Comparison of ENCODE assay signal across 14 mouse cellular contexts in genomic region chr6:144648896-144649295, GRCm38 (mm10).
DNase-seq lines count a peak whose midpoint lies in the region; ATAC-seq and TF ChIP-seq lines count a peak whose summit lies in the region.
"Had no signal": no experiment of that assay in that cellular context is flagged by ENCODE, and none has a peak within 500 bp of the region (broad histone marks: within the 10 kb centered on the region; RNA-seq: fewer than 3 reads in every experiment).

No protein-coding gene starts in this region.

- no peak overlapping the region for H3K9ac ChIP-seq in kidney, embryonic 15.5 days
- H3K9ac ChIP-seq in midbrain, embryonic 11.5 days (ENCODE audit: low read length): no peak overlapping the region
- H3K9ac ChIP-seq in midbrain, embryonic 16.5 days (ENCODE audit: low read depth, low read length): no peak overlapping the region
- H3K9ac ChIP-seq in stomach, postnatal 0 days (ENCODE audit: low read length): no peak overlapping the region
- H3K9ac ChIP-seq: intestine, embryonic 15.5 days had no signal

- H3K27me3 ChIP-seq in kidney, embryonic 15.5 days: no peaks in the 10 kb centered on the region
- H3K27me3 ChIP-seq in midbrain, embryonic 11.5 days (ENCODE audit: control insufficient read depth, insufficient read depth, low read length): no peaks in the 10 kb centered on the region
- H3K27me3 ChIP-seq in midbrain, embryonic 16.5 days (ENCODE audit: control insufficient read depth, insufficient read depth, low read depth, low read length): no peaks in the 10 kb centered on the region
- no peaks in the 10 kb centered on the region for H3K27me3 ChIP-seq in limb, embryonic 10.5 days (ENCODE audit: low read depth, poor library complexity, severe bottlenecking)
- H3K27me3 ChIP-seq in stomach, postnatal 0 days (ENCODE audit: control insufficient read depth, insufficient read depth, low read length): no peaks in the 10 kb centered on the region
- H3K27me3 ChIP-seq: CH12.LX; intestine, embryonic 15.5 days; Patski had no signal

- TF ChIP-seq EP300 in stomach, postnatal 0 days (optimal IDR thresholded peaks at IDR 0.05): no peak

- peak overlapping the region; percentile 83 for H3K27ac ChIP-seq in kidney, embryonic 15.5 days
- no peak overlapping the region for H3K27ac ChIP-seq in midbrain, embryonic 11.5 days (ENCODE audit: low read depth, low read length)
- no peak overlapping the region for H3K27ac ChIP-seq in midbrain, embryonic 16.5 days (ENCODE audit: low read length)
- peak overlapping the region; percentile 42; the same call in 1 of the 2 replicates for H3K27ac ChIP-seq in limb, embryonic 10.5 days
- H3K27ac ChIP-seq in stomach, postnatal 0 days (replicated peaks): peak overlapping the region; percentile 40; the same call in 1 of the 2 replicates
- H3K27ac ChIP-seq: intestine, embryonic 15.5 days; layer of hippocampus, adult 2 months; macrophage had no signal

- no peak overlapping the region for H3K4me2 ChIP-seq in kidney, embryonic 15.5 days
- no peak overlapping the region for H3K4me2 ChIP-seq in midbrain, embryonic 11.5 days
- H3K4me2 ChIP-seq in midbrain, embryonic 16.5 days (ENCODE audit: low read length): no peak overlapping the region
- H3K4me2 ChIP-seq in stomach, postnatal 0 days (replicated peaks; ENCODE audit: low read depth): no peak overlapping the region
- H3K4me2 ChIP-seq: intestine, embryonic 15.5 days had no signal

- ATAC-seq in kidney, embryonic 15.5 days (replicated peaks; ENCODE audit: low FRiP score): no peak
- peak; percentile 38; the same call in 1 of the 2 replicates for ATAC-seq in midbrain, embryonic 11.5 days (ENCODE audit: low FRiP score)
- ATAC-seq in midbrain, embryonic 16.5 days: no peak
- ATAC-seq in stomach, postnatal 0 days (ENCODE audit: low FRiP score, low TSS enrichment): no peak
- ATAC-seq: intestine, embryonic 15.5 days; Patski had no signal

- peaks cover 18% of the 10 kb centered on the region for H3K4me1 ChIP-seq in kidney, embryonic 15.5 days
- peaks cover 11% of the 10 kb centered on the region for H3K4me1 ChIP-seq in midbrain, embryonic 11.5 days (ENCODE audit: control insufficient read depth, insufficient read depth, low read length)
- no peaks in the 10 kb centered on the region for H3K4me1 ChIP-seq in midbrain, embryonic 16.5 days (ENCODE audit: control insufficient read depth, insufficient read depth, low read length)
- peaks cover 20% of the 10 kb centered on the region for H3K4me1 ChIP-seq in limb, embryonic 10.5 days
- no peaks in the 10 kb centered on the region; the same call in 1 of the 2 replicates for H3K4me1 ChIP-seq in stomach, postnatal 0 days (replicated peaks; ENCODE audit: control insufficient read depth, insufficient read depth)

- TF ChIP-seq CTCF in stomach, postnatal 0 days (IDR thresholded peaks at IDR 0.05; ENCODE audit: low read depth): no peak

- no peak overlapping the region for H3K4me3 ChIP-seq in kidney, embryonic 15.5 days (replicated peaks)
- no peak overlapping the region for H3K4me3 ChIP-seq in midbrain, embryonic 11.5 days (ENCODE audit: low read depth, low read length)
- no peak overlapping the region for H3K4me3 ChIP-seq in midbrain, embryonic 16.5 days (ENCODE audit: low read depth, low read length)
- H3K4me3 ChIP-seq in limb, embryonic 10.5 days: no peak overlapping the region
- no peak overlapping the region for H3K4me3 ChIP-seq in stomach, postnatal 0 days (ENCODE audit: low read depth, low read length)
- H3K4me3 ChIP-seq: intestine, embryonic 15.5 days; layer of hippocampus, adult 2 months had no signal

- no peaks in the 10 kb centered on the region for H3K9me3 ChIP-seq in kidney, embryonic 15.5 days (replicated peaks)
- no peaks in the 10 kb centered on the region for H3K9me3 ChIP-seq in midbrain, embryonic 11.5 days (ENCODE audit: control insufficient read depth, low read length)
- no peaks in the 10 kb centered on the region for H3K9me3 ChIP-seq in midbrain, embryonic 16.5 days (replicated peaks; ENCODE audit: control insufficient read depth, low read length, poor library complexity, severe bottlenecking)
- no peaks in the 10 kb centered on the region for H3K9me3 ChIP-seq in limb, embryonic 10.5 days (replicated peaks)
- no peaks in the 10 kb centered on the region for H3K9me3 ChIP-seq in stomach, postnatal 0 days (ENCODE audit: control insufficient read depth, low read length)
- H3K9me3 ChIP-seq: intestine, embryonic 15.5 days had no signal

- whole genome bisulfite sequencing in kidney, embryonic 15.5 days: 60% methylated on average over 9 of the region's 9 CpGs
- 51% methylated on average over 9 of the region's 9 CpGs for WGBS in midbrain, embryonic 11.5 days
- 51% methylated on average over 9 of the region's 9 CpGs for WGBS in midbrain, embryonic 16.5 days
- WGBS in limb, embryonic 10.5 days: 66% methylated on average over 9 of the region's 9 CpGs
- WGBS in stomach, postnatal 0 days: 54% methylated on average over 9 of the region's 9 CpGs

- no peak for DNase-seq in kidney, adult 9 months
- peak; percentile 91 for DNase-seq in midbrain, embryonic 11.5 days (ENCODE audit: low spot score, missing footprints)
- DNase-seq in limb, embryonic 10.5 days (ENCODE audit: low spot score): no peak
- DNase-seq in stomach, postnatal 0 days (ENCODE audit: low spot score): no peak
- no peak for DNase-seq in testis, postnatal 10 days (ENCODE audit: low spot score)
- DNase-seq: adrenal gland, postnatal 10 days; cerebellum, postnatal 10 days had no signal

- no peaks in the 10 kb centered on the region for H3K36me3 ChIP-seq in kidney, embryonic 15.5 days
- no peaks in the 10 kb centered on the region for H3K36me3 ChIP-seq in midbrain, embryonic 11.5 days (ENCODE audit: control insufficient read depth, insufficient read depth, low read length)
- H3K36me3 ChIP-seq in midbrain, embryonic 16.5 days (ENCODE audit: control insufficient read depth, insufficient read depth, low read length): no peaks in the 10 kb centered on the region
- H3K36me3 ChIP-seq in limb, embryonic 10.5 days: no peaks in the 10 kb centered on the region
- no peaks in the 10 kb centered on the region for H3K36me3 ChIP-seq in stomach, postnatal 0 days (ENCODE audit: control insufficient read depth, insufficient read depth, low read length)
- H3K36me3 ChIP-seq: intestine, embryonic 15.5 days had no signal

Comparison
In these comparisons a context has a peak if more than half of its experiments do, and no peak if none do; other contexts are left out.
1. H3K27ac ChIP-seq: peak in kidney, embryonic 15.5 days (single experiment), limb, embryonic 10.5 days (single experiment) and stomach, postnatal 0 days (single experiment); none in midbrain, embryonic 11.5 days (single experiment) and midbrain, embryonic 16.5 days (single experiment).